Mouse (Mus musculus) megakaryocyte, embryonic 14.5 days (primary cell): ENCODE results near the gene Fam186b. TPM values are rescaled to one million over a fixed set of nuclear protein-coding genes. Genes with fewer than 3 reads are reported as not detected.

Experiments used
- H3K27me3 ChIP-seq: replicated peaks from 2 replicates; pipeline ENCODE3; 2012; ENCODE audit warnings: inconsistent platforms
- H3K36me3 ChIP-seq: replicated peaks from 2 replicates; pipeline ENCODE3; 2012; ENCODE audit warnings: low read length, inconsistent platforms, mixed read lengths
- H3K4me1 ChIP-seq: 2 replicates; pipeline ENCODE4 v1.6.1; 2012; ENCODE audit warnings: inconsistent platforms
- H3K4me3 ChIP-seq: replicated peaks from 2 replicates; pipeline ENCODE3; 2012; ENCODE audit warnings: moderate library complexity, mild to moderate bottlenecking, inconsistent platforms
- H3K9me3 ChIP-seq: 2 replicates; pipeline ENCODE4 v1.6.1; 2012; ENCODE audit warnings: inconsistent platforms
- FLI1 ChIP-seq: IDR thresholded peaks from 2 replicates; pipeline ENCODE4 v1.6.1; 2012; ENCODE audit warnings: low read length, inconsistent platforms, mixed read lengths
- GATA1 ChIP-seq: IDR thresholded peaks from 3 replicates; pipeline ENCODE4 v1.6.1; 2012; ENCODE audit warnings: mixed read lengths, low read length, inconsistent platforms, borderline replicate concordance
- polyA plus RNA-seq: library from polyadenylated mRNA; stranded (reverse); fragments of >175 nt; gene quantifications from 2 replicates; pipeline ENCODE4 v1.2.3, GENCODE M21; 2012; ENCODE audit warnings: low replicate concordance; ENCODE audit not compliant: insufficient read depth

The Fam186b gene
- polyA plus RNA-seq, 1 experiment, result not detected

DNA sequence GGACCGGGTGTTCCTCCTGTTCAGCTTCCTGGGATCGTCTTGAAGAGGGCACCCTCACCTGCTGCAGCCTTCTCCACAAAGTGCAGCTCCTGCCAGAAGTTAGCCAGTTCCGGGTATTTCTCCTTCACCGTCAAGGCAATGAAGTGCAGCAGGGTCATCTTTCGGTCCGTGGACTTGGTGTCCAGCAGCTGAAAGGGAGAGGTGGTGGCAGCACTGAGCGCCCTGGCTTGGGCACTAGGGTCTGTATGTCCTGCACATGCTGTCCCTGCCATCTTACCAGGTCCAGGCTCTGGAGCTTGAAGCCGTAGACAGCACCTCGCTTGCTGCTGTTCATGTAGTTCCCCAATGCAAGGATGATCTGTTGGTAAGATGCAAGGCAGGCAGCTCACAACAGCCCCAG, 25.3 kb upstream of the Fam186b start:
- TF ChIP-seq FLI1 (no peak), GATA1 (no peak)
- H3K36me3 ChIP-seq, result peaks cover 99% of the 10 kb centered on the region
- H3K4me3 ChIP-seq, result no peak overlapping the region
- no peaks in the 10 kb centered on the region for H3K27me3 ChIP-seq
- H3K4me1 ChIP-seq, result peaks cover 47% of the 10 kb centered on the region
- no peaks in the 10 kb centered on the region for H3K9me3 ChIP-seq

DNA sequence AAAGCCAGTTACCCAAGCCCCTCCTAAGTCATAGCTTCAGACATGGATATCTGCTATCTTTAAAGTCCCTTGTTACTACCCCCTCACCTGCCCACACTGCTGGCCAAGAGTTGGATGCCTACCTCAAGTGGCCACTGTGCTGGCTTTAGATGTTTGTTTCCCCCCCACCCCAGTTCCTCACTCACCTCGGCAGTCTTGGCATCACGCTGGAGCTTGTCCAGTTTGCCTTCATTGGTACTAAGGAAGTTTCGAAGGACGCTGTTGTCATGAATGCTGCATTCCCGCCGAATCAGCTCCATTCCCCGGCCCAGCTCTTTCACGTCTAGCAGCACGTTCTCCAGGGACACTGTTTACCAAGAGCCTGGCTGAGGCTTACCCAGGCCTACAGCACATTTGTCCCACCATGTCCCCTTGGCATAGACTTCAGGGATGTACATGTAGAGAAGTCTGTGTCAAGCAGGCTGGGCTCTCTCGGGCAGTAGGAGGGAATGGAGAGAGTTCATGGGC, 24.5 kb upstream of the Fam186b start:
- Histone ChIP-seq H3K4me1 (peaks cover 47% of the 10 kb centered on the region), H3K4me3 (no peak overlapping the region), H3K36me3 (peaks cover 99% of the 10 kb centered on the region), H3K9me3 (no peaks in the 10 kb centered on the region), H3K27me3 (no peaks in the 10 kb centered on the region)
- TF ChIP-seq GATA1 (no peak), FLI1 (no peak)

DNA sequence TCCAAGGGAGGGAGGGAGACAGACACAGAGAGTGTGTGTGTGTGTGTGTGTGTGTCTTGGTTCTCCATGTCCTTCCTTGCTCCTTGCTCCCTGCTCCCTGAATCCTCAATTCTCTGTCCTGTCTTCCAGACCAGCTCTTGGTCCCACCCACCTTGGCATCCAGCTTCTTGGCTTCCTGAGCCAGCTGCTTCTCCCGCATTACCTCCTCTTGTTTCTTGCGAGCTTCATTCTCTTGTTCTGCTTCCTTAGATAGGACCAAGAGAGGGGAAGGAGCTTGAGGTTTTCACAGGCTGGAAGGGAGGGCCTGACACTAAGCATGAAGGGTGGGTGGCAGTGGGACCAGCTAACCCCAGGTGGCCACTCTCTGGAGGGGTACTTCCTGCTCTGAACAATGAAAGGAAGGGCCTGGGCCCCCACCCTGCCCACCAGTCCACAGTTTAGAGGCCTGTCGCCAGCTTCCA, 23.8 kb upstream of the Fam186b start:
- H3K36me3 ChIP-seq, result peaks cover 99% of the 10 kb centered on the region
- H3K4me3 ChIP-seq, result peak overlapping the region; percentile 54
- H3K9me3 ChIP-seq, result no peaks in the 10 kb centered on the region
- no peaks in the 10 kb centered on the region for H3K27me3 ChIP-seq
- TF ChIP-seq GATA1 (no peak), FLI1 (no peak)
- peaks cover 47% of the 10 kb centered on the region for H3K4me1 ChIP-seq

DNA sequence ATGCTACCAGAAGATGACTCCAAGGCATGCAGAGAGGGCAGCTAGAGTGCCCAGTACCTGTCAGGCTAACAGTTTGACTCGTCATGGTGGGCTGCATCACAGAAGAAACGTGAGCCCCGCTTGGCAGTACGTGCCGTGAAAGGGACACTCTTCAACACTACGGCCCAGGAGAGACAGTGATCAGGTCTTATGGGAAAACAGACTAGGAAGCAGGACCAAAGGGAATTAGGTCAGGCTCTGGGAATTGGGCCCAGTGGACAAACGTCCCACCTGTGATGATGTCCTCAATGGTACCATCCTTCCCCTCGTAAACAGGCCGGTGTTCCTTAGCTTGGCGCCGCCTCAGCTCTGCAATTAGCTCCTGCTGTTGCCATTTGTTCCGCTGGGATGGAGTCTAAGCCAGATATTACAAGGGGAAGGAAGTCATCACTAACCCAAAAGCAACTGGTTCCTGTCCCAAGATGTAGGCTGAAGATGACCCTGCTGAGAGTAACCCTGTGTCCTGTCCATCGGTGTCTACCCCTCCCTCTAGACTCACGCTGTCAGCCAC, 23.2 kb upstream of the Fam186b start:
- no peaks in the 10 kb centered on the region for H3K27me3 ChIP-seq
- H3K4me1 ChIP-seq, result peaks cover 48% of the 10 kb centered on the region
- peaks cover 99% of the 10 kb centered on the region for H3K36me3 ChIP-seq
- TF ChIP-seq GATA1, result no peak
- no peak for TF ChIP-seq FLI1
- no peaks in the 10 kb centered on the region for H3K9me3 ChIP-seq
- peak overlapping the region; percentile 54 for H3K4me3 ChIP-seq

DNA sequence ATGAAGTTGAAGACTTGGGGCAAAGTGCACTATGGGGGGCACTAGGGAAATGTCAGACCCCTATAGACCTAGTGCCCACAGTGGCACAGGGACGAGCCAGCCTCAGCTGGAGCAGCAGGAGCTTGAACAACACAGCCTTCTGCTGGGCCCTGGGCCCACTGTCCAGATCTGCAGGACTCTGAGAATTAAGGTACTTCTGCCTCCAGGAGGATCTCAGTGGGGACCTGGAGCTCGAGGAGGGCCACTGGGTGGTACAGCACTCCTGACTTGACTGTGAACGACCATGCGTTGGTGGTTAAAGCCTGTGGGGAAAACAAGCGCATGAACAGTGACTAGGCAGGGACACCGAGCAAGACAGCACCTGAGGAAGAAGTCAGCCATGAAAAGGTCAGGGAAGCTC, 22.4 kb upstream of the Fam186b start:
- H3K4me3 ChIP-seq, result no peak overlapping the region
- H3K27me3 ChIP-seq, result no peaks in the 10 kb centered on the region
- peaks cover 56% of the 10 kb centered on the region for H3K4me1 ChIP-seq
- no peaks in the 10 kb centered on the region for H3K9me3 ChIP-seq
- TF ChIP-seq GATA1 (no peak), FLI1 (no peak)
- peaks cover 90% of the 10 kb centered on the region for H3K36me3 ChIP-seq

DNA sequence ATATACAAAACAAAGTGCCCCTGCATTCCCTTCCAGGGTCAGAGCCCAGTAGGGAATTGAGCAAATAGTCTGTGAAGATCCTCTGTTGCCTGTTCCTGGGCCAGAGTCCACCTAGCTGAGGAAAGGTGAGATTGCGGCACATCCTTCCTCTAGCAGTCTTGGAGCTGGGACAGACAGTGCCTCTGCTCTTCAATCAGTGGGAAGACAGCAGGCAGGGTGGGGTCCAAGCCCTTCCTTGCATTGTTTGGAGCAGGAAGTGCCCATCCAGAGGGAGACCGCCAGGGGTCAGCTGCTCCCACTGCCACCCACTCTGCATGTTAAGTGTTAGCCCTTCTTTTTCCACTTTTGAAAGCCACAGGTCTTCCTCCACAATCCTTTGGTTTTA, 21.6 kb upstream of the Fam186b start:
- H3K4me3 ChIP-seq, result peak overlapping the region; percentile 28
- H3K4me1 ChIP-seq, result peaks cover 60% of the 10 kb centered on the region
- TF ChIP-seq GATA1 (no peak), FLI1 (no peak)
- H3K27me3 ChIP-seq, result no peaks in the 10 kb centered on the region
- H3K36me3 ChIP-seq, result peaks cover 84% of the 10 kb centered on the region
- H3K9me3 ChIP-seq, result no peaks in the 10 kb centered on the region

DNA sequence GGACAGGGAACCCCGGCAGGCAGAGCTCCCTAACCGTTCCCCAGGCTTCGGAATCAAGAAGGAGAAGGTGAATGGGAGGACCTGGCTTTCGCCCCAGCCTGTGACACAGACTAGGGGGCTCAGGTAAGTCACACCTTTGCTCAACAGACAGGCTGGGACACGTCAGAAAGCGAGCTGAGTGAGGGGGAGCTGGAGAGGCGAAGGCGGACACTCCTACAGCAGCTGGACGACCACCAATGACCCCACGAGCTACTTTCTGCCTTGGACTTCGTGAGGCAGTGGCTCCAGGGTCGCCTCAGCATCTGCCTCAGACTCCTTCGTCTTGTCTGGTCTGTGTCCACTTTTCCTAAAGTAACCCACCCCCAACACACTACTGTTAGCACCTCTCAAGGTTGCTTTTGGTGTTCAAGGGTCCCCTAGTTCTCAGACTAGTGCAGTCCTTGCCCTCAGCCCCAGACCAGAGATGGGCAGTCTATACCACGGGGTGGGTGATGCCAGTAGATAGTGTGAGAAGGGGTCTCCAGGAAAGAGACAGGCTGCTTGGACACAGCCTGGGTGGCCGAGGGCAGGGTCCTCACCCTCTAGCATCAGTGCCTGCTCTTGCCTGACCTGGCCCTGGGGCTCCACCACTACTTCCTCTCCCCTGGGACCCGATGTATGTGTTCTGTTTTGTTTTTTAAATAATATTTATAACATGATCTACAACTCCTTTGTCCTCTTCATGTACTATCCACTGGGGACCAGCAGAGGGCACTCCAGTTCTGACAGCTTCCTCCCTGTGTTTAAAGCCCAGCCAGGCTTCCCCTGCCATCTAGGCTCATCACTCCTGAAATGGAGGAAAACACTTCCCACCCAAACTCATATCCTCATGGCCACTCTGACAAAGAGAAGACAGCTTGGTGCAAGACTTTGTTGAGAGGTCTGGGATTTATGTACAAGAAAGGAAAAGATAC, 20.9 kb upstream of the Fam186b start:
- TF ChIP-seq FLI1 (no peak), GATA1 (no peak)
- no peak overlapping the region for H3K4me3 ChIP-seq
- peaks cover 79% of the 10 kb centered on the region for H3K36me3 ChIP-seq
- H3K9me3 ChIP-seq, result no peaks in the 10 kb centered on the region
- peaks cover 59% of the 10 kb centered on the region for H3K4me1 ChIP-seq
- H3K27me3 ChIP-seq, result no peaks in the 10 kb centered on the region

DNA sequence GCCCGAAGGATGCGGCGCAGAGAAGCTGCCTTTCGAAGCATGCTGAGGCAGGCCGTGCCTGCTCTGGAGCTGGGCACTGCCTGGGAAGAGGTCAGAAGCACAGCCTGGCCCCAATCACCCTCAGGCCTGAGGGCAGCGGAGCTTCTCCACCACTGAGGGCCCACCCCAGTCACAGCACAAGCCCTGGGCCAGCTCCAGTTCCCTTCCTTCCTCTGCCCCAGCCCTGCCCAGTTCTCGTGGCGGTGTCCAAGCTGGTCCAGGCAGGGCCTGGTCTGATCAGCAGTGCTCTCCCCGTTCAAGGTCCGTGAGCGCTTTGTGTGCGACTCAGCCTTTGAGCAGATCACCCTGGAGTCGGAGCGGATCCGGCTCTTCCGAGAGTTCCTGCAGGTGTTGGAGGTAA, 19.2 kb upstream of the Fam186b start:
- no peak overlapping the region for H3K4me3 ChIP-seq
- H3K27me3 ChIP-seq, result no peaks in the 10 kb centered on the region
- no peak for TF ChIP-seq FLI1
- TF ChIP-seq GATA1, result no peak
- H3K9me3 ChIP-seq, result no peaks in the 10 kb centered on the region
- peaks cover 46% of the 10 kb centered on the region for H3K4me1 ChIP-seq
- H3K36me3 ChIP-seq, result peaks cover 80% of the 10 kb centered on the region

DNA sequence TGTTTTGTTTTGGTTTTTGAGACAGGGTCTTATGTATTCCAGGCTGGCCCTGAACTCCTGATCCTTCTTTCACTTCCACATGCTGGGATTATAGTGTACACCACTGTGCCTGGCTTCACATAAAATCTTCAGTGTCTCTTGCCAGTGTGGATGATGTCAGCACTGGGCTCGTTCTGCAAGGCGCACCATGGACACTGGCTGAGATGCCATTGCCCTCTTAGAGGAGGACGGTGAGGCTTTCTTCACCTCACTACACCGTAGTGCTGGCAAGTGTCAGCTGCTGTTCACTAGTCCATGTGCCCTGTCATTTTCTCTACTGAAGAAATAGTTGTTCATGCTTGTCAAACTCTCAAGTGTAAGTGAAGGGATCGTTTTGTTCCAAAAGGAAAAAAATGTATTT, 14.9 kb upstream of the Fam186b start:
- no peak for TF ChIP-seq GATA1
- TF ChIP-seq FLI1, result no peak
- H3K9me3 ChIP-seq, result no peaks in the 10 kb centered on the region
- no peaks in the 10 kb centered on the region for H3K27me3 ChIP-seq
- H3K4me3 ChIP-seq, result peak overlapping the region; percentile 53
- peaks cover 17% of the 10 kb centered on the region; the same call in 1 of the 2 replicates for H3K4me1 ChIP-seq
- H3K36me3 ChIP-seq, result peaks cover 80% of the 10 kb centered on the region

DNA sequence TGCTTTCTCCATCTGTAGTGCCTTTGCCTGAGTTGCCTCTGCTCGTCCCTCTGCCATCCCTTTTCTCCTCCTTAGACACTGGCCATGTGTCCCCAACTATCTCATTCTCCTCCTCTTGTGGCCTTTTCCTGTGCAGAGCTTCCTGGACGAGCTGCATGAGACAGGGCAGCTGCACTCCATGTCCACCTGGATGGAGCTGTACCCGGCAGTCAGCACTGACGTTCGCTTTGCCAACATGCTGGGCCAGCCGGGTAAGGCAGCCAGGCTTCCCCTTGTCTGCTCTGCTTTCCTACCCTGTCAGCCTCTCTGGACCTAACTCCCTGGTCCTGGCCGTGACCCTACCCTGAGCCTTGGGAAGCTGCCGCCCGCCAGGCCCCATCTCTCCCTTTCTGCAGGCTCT, 13.9 kb upstream of the Fam186b start:
- Histone ChIP-seq H3K4me1 (peaks cover 18% of the 10 kb centered on the region; the same call in 1 of the 2 replicates), H3K36me3 (peaks cover 80% of the 10 kb centered on the region), H3K4me3 (no peak overlapping the region), H3K9me3 (no peaks in the 10 kb centered on the region), H3K27me3 (no peaks in the 10 kb centered on the region)
- no peak for TF ChIP-seq GATA1
